In genomic region chr17:49215281-49215680, GRCm38 (mm10) we compare ENCODE assay signal across 21 mouse cellular contexts.
DNase-seq lines count a peak whose midpoint lies in the region; ATAC-seq and TF ChIP-seq lines count a peak whose summit lies in the region.
"Had no signal": no experiment of that assay in that cellular context is flagged by ENCODE, and none has a peak within 500 bp of the region (broad histone marks: within the 10 kb centered on the region; RNA-seq: fewer than 3 reads in every experiment).

No protein-coding gene starts in this region.

- TF ChIP-seq CTCF in lung, postnatal 0 days (IDR thresholded peaks at IDR 0.05), result no peak

- peak; percentile 11 to 33 for DNase-seq in heart, adult 18-20 months
- DNase-seq in heart, postnatal 25 days (ENCODE audit: low spot score), result no peak
- DNase-seq in lung, postnatal 36 days, result peak; percentile 51
- no peak for DNase-seq in lung, postnatal 0 days (ENCODE audit: low spot score)
- DNase-seq in cerebellum, adult 9-10 months, result peak; percentile 93
- no peak for DNase-seq in ovary, postnatal 36 days (ENCODE audit: low spot score)
- DNase-seq: adrenal gland, postnatal 10 days; gastrocnemius, postnatal 14 days; heart, postnatal 4 days; kidney, adult 11 months; lung, postnatal 10 days; thymus, postnatal 25 days had no signal

- H3K9me3 ChIP-seq in lung, postnatal 0 days (ENCODE audit: low read length), result no peaks in the 10 kb centered on the region
- H3K9me3 ChIP-seq: embryonic facial prominence, embryonic 12.5 days; forebrain, embryonic 13.5 days; midbrain, embryonic 10.5 days; neural tube, embryonic 12.5 days had no signal

- H3K27me3 ChIP-seq in lung, postnatal 0 days (replicated peaks; ENCODE audit: insufficient read depth, low read length), result no peaks in the 10 kb centered on the region
- H3K27me3 ChIP-seq: embryonic facial prominence, embryonic 12.5 days; forebrain, embryonic 13.5 days; neural tube, embryonic 12.5 days had no signal

- H3K4me2 ChIP-seq in lung, postnatal 0 days (replicated peaks; ENCODE audit: low read depth, low read length), result no peak overlapping the region
- H3K4me2 ChIP-seq: embryonic facial prominence, embryonic 12.5 days; forebrain, embryonic 13.5 days; neural tube, embryonic 12.5 days had no signal

- H3K27ac ChIP-seq in lung, postnatal 0 days (ENCODE audit: low read length), result no peak overlapping the region
- H3K27ac ChIP-seq: embryonic facial prominence, embryonic 12.5 days; forebrain, embryonic 13.5 days; liver, embryonic 14.5 days; midbrain, embryonic 10.5 days; neural tube, embryonic 12.5 days had no signal

- no peak for TF ChIP-seq EP300 in lung, postnatal 0 days (IDR thresholded peaks at IDR 0.05)

- intact Hi-C loops in heart, postnatal 25 days (cut with DNase I), result no loop called here

- H3K9ac ChIP-seq in lung, postnatal 0 days (replicated peaks; ENCODE audit: low read depth), result no peak overlapping the region
- H3K9ac ChIP-seq: embryonic facial prominence, embryonic 12.5 days; forebrain, embryonic 13.5 days; liver, embryonic 14.5 days; neural tube, embryonic 12.5 days had no signal

- no peaks in the 10 kb centered on the region for H3K4me1 ChIP-seq in lung, postnatal 0 days (ENCODE audit: insufficient read depth, low read depth, low read length)
- H3K4me1 ChIP-seq: embryonic facial prominence, embryonic 12.5 days; midbrain, embryonic 10.5 days; neural tube, embryonic 12.5 days had no signal

- WGBS in lung, postnatal 0 days, result 47% methylated on average over 8 of the region's 8 CpGs

- no peak for ATAC-seq in lung, postnatal 0 days
- ATAC-seq in granulocyte monocyte progenitor cell, adult 5-6 weeks (replicated peaks; ENCODE audit: poor library complexity, severe bottlenecking), result no peak
- ATAC-seq: activated CD4-positive, CD25-positive, alpha-beta regulatory T cell, adult 4 months; forebrain, embryonic 13.5 days had no signal

- H3K4me3 ChIP-seq in lung, postnatal 0 days (ENCODE audit: low read depth, low read length), result no peak overlapping the region
- H3K4me3 ChIP-seq: embryonic facial prominence, embryonic 12.5 days; erythroblast, embryonic 14.5 days; forebrain, embryonic 13.5 days; midbrain, embryonic 10.5 days; neural tube, embryonic 12.5 days had no signal

- H3K36me3 ChIP-seq in lung, postnatal 0 days (ENCODE audit: insufficient read depth, low read length), result no peaks in the 10 kb centered on the region
- H3K36me3 ChIP-seq: embryonic facial prominence, embryonic 12.5 days; G1E; midbrain, embryonic 10.5 days; neural tube, embryonic 12.5 days had no signal

Comparison
In these comparisons a context has a peak if more than half of its experiments do, and no peak if none do; other contexts are left out.
1. DNase-seq: peak in heart, adult 18-20 months (2 of 2), lung, postnatal 36 days (single experiment) and cerebellum, adult 9-10 months (single experiment); none in heart, postnatal 25 days (single experiment), lung, postnatal 0 days (single experiment) and ovary, postnatal 36 days (single experiment).